Mouse (Mus musculus): ENCODE measurements around the gene Fam184b. TPM values are rescaled to one million over a fixed set of nuclear protein-coding genes. Genes with fewer than 3 reads are reported as not detected.
A peak's percentile ranks its signal among the peaks of the same experiment; 100 is the strongest.

Gene Fam184b
- total and polyA plus RNA-seq, 2 experiments from 2014 or later: not detected

GRCm38 (mm10) chr5:45651026-45651703 lies 11.8 kb upstream of the Fam184b start:
- Histone ChIP-seq H3K27ac (ENCODE audit: low read depth) (no peak overlapping the region), H3K9me3 (replicated peaks; ENCODE audit: control insufficient read depth, low read length) (no peaks in the 10 kb centered on the region), H3K4me3 (ENCODE audit: low read depth, low read length) (no peak overlapping the region), H3K36me3 (replicated peaks; ENCODE audit: control insufficient read depth, insufficient read depth, low read length) (no peaks in the 10 kb centered on the region), H3K9ac (replicated peaks; ENCODE audit: low read depth, low read length) (no peak overlapping the region), H3K4me1 (ENCODE audit: control insufficient read depth, insufficient read depth) (no peaks in the 10 kb centered on the region), H3K4me2 (ENCODE audit: low read depth, low read length) (no peak overlapping the region), H3K27me3 (ENCODE audit: control insufficient read depth, insufficient read depth, low read length) (no peaks in the 10 kb centered on the region)
- DNase-seq (ENCODE audit: low spot score) (no peak), ATAC-seq (ENCODE audit: insufficient read depth, low read depth) (no peak)
- WGBS: 82% methylated on average over 2 of the region's 2 CpGs
- TF ChIP-seq EP300 (IDR thresholded peaks at IDR 0.05; ENCODE audit: low read depth): no peak
- TF ChIP-seq CTCF (IDR thresholded peaks at IDR 0.05; ENCODE audit: low read depth): no peak

DNA sequence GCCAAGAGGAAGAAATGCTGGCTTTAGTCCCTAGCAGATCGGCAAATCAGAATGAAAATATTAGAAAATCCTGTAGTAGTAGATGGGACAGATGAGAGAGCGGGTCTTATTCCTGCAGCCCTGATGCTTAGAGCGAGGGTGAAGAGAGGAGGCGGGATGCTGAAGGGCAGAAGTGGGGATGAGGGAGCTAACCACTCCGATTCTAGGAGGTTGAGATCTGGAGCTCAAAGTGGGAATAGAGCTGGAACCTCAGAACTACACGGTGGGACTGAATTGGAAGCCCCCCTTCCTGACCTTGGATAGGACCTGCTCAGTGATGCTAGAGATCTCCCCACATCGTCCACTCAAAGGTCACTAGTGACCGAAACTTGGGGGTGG lies 290 bp upstream of the Fam184b start:
- Histone ChIP-seq H3K36me3 (replicated peaks; ENCODE audit: control insufficient read depth, insufficient read depth, low read length) (no peaks in the 10 kb centered on the region), H3K9me3 (replicated peaks; ENCODE audit: control insufficient read depth, low read length) (no peaks in the 10 kb centered on the region), H3K4me2 (ENCODE audit: low read depth, low read length) (peak overlapping the region; percentile 89), H3K27me3 (ENCODE audit: control insufficient read depth, insufficient read depth, low read length) (peaks cover 12% of the 10 kb centered on the region), H3K4me3 (ENCODE audit: low read depth, low read length) (peak overlapping the region; percentile 55), H3K4me1 (ENCODE audit: control insufficient read depth, insufficient read depth) (no peaks in the 10 kb centered on the region), H3K27ac (ENCODE audit: low read depth) (no peak overlapping the region), H3K9ac (replicated peaks; ENCODE audit: low read depth, low read length) (no peak overlapping the region; the same call in 1 of the 2 replicates)
- no peak for ATAC-seq (ENCODE audit: insufficient read depth, low read depth)
- TF ChIP-seq CTCF (IDR thresholded peaks at IDR 0.05; ENCODE audit: low read depth) (no peak), EP300 (IDR thresholded peaks at IDR 0.05; ENCODE audit: low read depth) (no peak)
- 1% methylated on average over 8 of the region's 8 CpGs for WGBS
- no peak for DNase-seq (ENCODE audit: low spot score)

- WGBS: 28% methylated on average over 3 of the region's 3 CpGs
- Histone ChIP-seq H3K4me3 (ENCODE audit: low read depth, low read length) (no peak overlapping the region), H3K27me3 (ENCODE audit: control insufficient read depth, insufficient read depth, low read length) (peaks cover 12% of the 10 kb centered on the region), H3K4me2 (ENCODE audit: low read depth, low read length) (no peak overlapping the region), H3K27ac (ENCODE audit: low read depth) (no peak overlapping the region), H3K9me3 (replicated peaks; ENCODE audit: control insufficient read depth, low read length) (no peaks in the 10 kb centered on the region), H3K4me1 (ENCODE audit: control insufficient read depth, insufficient read depth) (no peaks in the 10 kb centered on the region), H3K9ac (replicated peaks; ENCODE audit: low read depth, low read length) (no peak overlapping the region), H3K36me3 (replicated peaks; ENCODE audit: control insufficient read depth, insufficient read depth, low read length) (no peaks in the 10 kb centered on the region)
- no peak for ATAC-seq (ENCODE audit: insufficient read depth, low read depth)
- DNase-seq (ENCODE audit: low spot score): no peak
- TF ChIP-seq EP300 (IDR thresholded peaks at IDR 0.05; ENCODE audit: low read depth) (no peak), CTCF (IDR thresholded peaks at IDR 0.05; ENCODE audit: low read depth) (no peak)
These were observed 1.0 kb downstream of the Fam184b start for GRCm38 (mm10) chr5:45638378-45638777.

DNA sequence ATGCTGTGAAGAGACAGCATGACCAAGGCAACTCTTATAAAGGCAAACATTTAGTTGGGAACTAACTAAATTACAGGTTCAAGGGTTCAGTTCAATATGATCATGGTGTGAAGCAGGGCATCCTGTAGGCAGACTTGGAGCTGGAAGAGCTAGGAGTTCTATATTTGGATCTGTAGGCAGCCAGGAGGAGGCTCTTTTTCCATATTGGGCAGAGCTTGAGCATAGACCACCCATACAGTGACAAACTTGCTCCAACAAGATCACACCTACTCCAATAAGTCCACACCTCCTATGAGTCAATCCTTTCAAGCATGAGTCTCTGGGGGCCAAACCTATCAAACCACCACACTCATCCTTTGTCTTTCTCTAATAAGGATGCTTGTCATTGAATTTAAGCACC lies 9.9 kb downstream of the Fam184b start:
- Histone ChIP-seq H3K4me1 (ENCODE audit: control insufficient read depth, insufficient read depth) (no peaks in the 10 kb centered on the region), H3K27me3 (ENCODE audit: control insufficient read depth, insufficient read depth, low read length) (no peaks in the 10 kb centered on the region), H3K27ac (ENCODE audit: low read depth) (no peak overlapping the region), H3K4me3 (ENCODE audit: low read depth, low read length) (no peak overlapping the region), H3K4me2 (ENCODE audit: low read depth, low read length) (no peak overlapping the region), H3K9me3 (replicated peaks; ENCODE audit: control insufficient read depth, low read length) (no peaks in the 10 kb centered on the region), H3K9ac (replicated peaks; ENCODE audit: low read depth, low read length) (no peak overlapping the region), H3K36me3 (replicated peaks; ENCODE audit: control insufficient read depth, insufficient read depth, low read length) (no peaks in the 10 kb centered on the region)
- no peak for ATAC-seq (ENCODE audit: insufficient read depth, low read depth)
- DNase-seq (ENCODE audit: low spot score): no peak
- TF ChIP-seq EP300 (IDR thresholded peaks at IDR 0.05; ENCODE audit: low read depth): no peak

GRCm38 (mm10) chr5:45627771-45628170 lies 11.6 kb downstream of the Fam184b start:
- no peak overlapping the region for H3K4me2 ChIP-seq (ENCODE audit: low read depth, low read length)
- DNase-seq (ENCODE audit: low spot score) (no peak), ATAC-seq (ENCODE audit: insufficient read depth, low read depth) (no peak)
- H3K36me3 ChIP-seq (replicated peaks; ENCODE audit: control insufficient read depth, insufficient read depth, low read length): no peaks in the 10 kb centered on the region
- no peak overlapping the region for H3K4me3 ChIP-seq (ENCODE audit: low read depth, low read length)
- TF ChIP-seq CTCF (IDR thresholded peaks at IDR 0.05; ENCODE audit: low read depth) (no peak), EP300 (IDR thresholded peaks at IDR 0.05; ENCODE audit: low read depth) (no peak)
- no peak overlapping the region for H3K9ac ChIP-seq (replicated peaks; ENCODE audit: low read depth, low read length)
- H3K27ac ChIP-seq (ENCODE audit: low read depth): no peak overlapping the region
- 50% methylated on average over 1 of the region's 1 CpGs for WGBS
- H3K9me3 ChIP-seq (replicated peaks; ENCODE audit: control insufficient read depth, low read length): 0 out of 2 replicates have a peak, but pooled peaks cover 3% of the 10 kb centered on the region
- no peaks in the 10 kb centered on the region for H3K27me3 ChIP-seq (ENCODE audit: control insufficient read depth, insufficient read depth, low read length)
- H3K4me1 ChIP-seq (ENCODE audit: control insufficient read depth, insufficient read depth): no peaks in the 10 kb centered on the region

- H3K4me1 ChIP-seq (ENCODE audit: control insufficient read depth, insufficient read depth): no peaks in the 10 kb centered on the region
- no peak overlapping the region for H3K4me3 ChIP-seq (ENCODE audit: low read depth, low read length)
- no peaks in the 10 kb centered on the region for H3K36me3 ChIP-seq (replicated peaks; ENCODE audit: control insufficient read depth, insufficient read depth, low read length)
These were observed 17.9 kb downstream of the Fam184b start for GRCm38 (mm10) chr5:45621511-45621910.

More at GRCm38 (mm10) chr5:45621511-45621910, 17.9 kb downstream of the Fam184b start:
- 41% methylated on average over 3 of the region's 3 CpGs for whole genome bisulfite sequencing
- ATAC-seq (ENCODE audit: insufficient read depth, low read depth) (no peak), DNase-seq (ENCODE audit: low spot score) (no peak)
- Histone ChIP-seq H3K27ac (ENCODE audit: low read depth) (no peak overlapping the region), H3K9ac (replicated peaks; ENCODE audit: low read depth, low read length) (no peak overlapping the region), H3K4me2 (ENCODE audit: low read depth, low read length) (no peak overlapping the region), H3K27me3 (ENCODE audit: control insufficient read depth, insufficient read depth, low read length) (no peaks in the 10 kb centered on the region), H3K9me3 (replicated peaks; ENCODE audit: control insufficient read depth, low read length) (0 out of 2 replicates have a peak, but pooled peaks cover 3% of the 10 kb centered on the region)
- TF ChIP-seq CTCF (IDR thresholded peaks at IDR 0.05; ENCODE audit: low read depth): no peak

Measured in heart, postnatal 0 days (tissue).